Mouse (Mus musculus) lung, embryonic 14.5 days (tissue): ENCODE data around the gene Calcoco2. TPM values are rescaled to one million over a fixed set of nuclear protein-coding genes. Genes with fewer than 3 reads are reported as not detected.
A peak's percentile ranks its signal among the peaks of the same experiment; 100 is the strongest.

Source experiments
- ATAC-seq: fragments of 200-750 bp; cut with Nextera tagmentation; 2 replicates; pipeline ENCODE4 v1.8.0; 2017; ENCODE audit warnings: mild to moderate bottlenecking, moderate TSS enrichment, moderate library complexity; ENCODE audit not compliant: insufficient read depth
- DNase-seq: peaks from one replicate; pipeline ENCODE4 v3.0.0-alpha.2; 2015
- H3K27ac ChIP-seq: fragments of 300-500 bp; sonication (generic); 2 replicates; pipeline ENCODE4 v1.5.1; 2014; ENCODE audit warnings: low read depth, mild to moderate bottlenecking, moderate library complexity
- H3K27me3 ChIP-seq: fragments of 300-500 bp; sonication (generic); 2 replicates; pipeline ENCODE4 v1.6.1; 2014; ENCODE audit warnings: low read length, control low read depth; ENCODE audit not compliant: insufficient read depth
- H3K36me3 ChIP-seq: fragments of 300-500 bp; sonication (generic); 2 replicates; pipeline ENCODE4 v1.6.1; 2014; ENCODE audit warnings: control low read depth; ENCODE audit not compliant: insufficient read depth
- H3K4me1 ChIP-seq: fragments of 300-500 bp; sonication (generic); 2 replicates; pipeline ENCODE4 v1.6.1; 2014; ENCODE audit warnings: antibody characterized with exemption, control low read depth; ENCODE audit not compliant: insufficient read depth
- H3K4me2 ChIP-seq: fragments of 300-500 bp; sonication (generic); 2 replicates; pipeline ENCODE4 v1.6.1; 2014; ENCODE audit warnings: mild to moderate bottlenecking
- H3K4me3 ChIP-seq: fragments of 300-500 bp; sonication (generic); 2 replicates; pipeline ENCODE4 v1.5.1; 2014; ENCODE audit warnings: low read depth, low read length
- H3K9ac ChIP-seq: fragments of 300-500 bp; sonication (generic); 2 replicates; pipeline ENCODE4 v1.6.1; 2014
- H3K9me3 ChIP-seq: fragments of 300-500 bp; sonication (generic); 2 replicates; pipeline ENCODE4 v1.6.1; 2016; ENCODE audit warnings: low read depth, low read length, control low read depth
- CTCF ChIP-seq: IDR thresholded peaks from 2 replicates; pipeline ENCODE4 v1.5.1; 2016; ENCODE audit warnings: antibody characterized with exemption, low read depth
- WGBS: fragments of 180-500 bp; shearing (Covaris S2); extraction: QIAGEN DNeasy Blood & Tissue Kit; methylation state at CpG from one replicate; pipeline ENCODE4 v1.1.7; 2014; 5-methylcytosine and 5-hydroxymethylcytosine counted together
- polyA plus RNA-seq: library from polyadenylated mRNA; unstranded; fragments of >200 nt; fragmentation: Nextera tagmentation; extraction: Ambion mirVana; gene quantifications from 2 replicates; pipeline ENCODE4 v1.2.1, GENCODE M21; 2014

The Calcoco2 gene
- not detected in 2 replicates for polyA plus RNA-seq

- H3K36me3 ChIP-seq: no peaks in the 10 kb centered on the region
- no peaks in the 10 kb centered on the region for H3K4me1 ChIP-seq
- H3K27ac ChIP-seq: no peak within 1 kb of the TSS
- H3K27me3 ChIP-seq: no peaks in the 10 kb centered on the region
- no peak for TF ChIP-seq CTCF
- H3K4me2 ChIP-seq: no peak within 1 kb of the TSS
- no peak for DNase-seq
- no peak within 1 kb of the TSS for H3K9ac ChIP-seq
- H3K4me3 ChIP-seq: no peak within 1 kb of the TSS
- no peaks in the 10 kb centered on the region for H3K9me3 ChIP-seq
- ATAC-seq: no peak
- 42% methylated on average over 14 of the region's 14 CpGs for WGBS
These were observed at the start of gene Calcoco2 for GRCm38 (mm10) chr11:96111751-96112150. Gene Calcoco2, minus strand, starts transcription at chr11:96111964.

GRCm38 (mm10) chr11:96147471-96147870 is 35.7 kb upstream of the Calcoco2 start:
- Histone ChIP-seq H3K27me3 (peaks cover 31% of the 10 kb centered on the region), H3K4me1 (no peaks in the 10 kb centered on the region), H3K4me3 (no peak overlapping the region), H3K4me2 (no peak overlapping the region), H3K27ac (no peak overlapping the region), H3K36me3 (no peaks in the 10 kb centered on the region), H3K9ac (no peak overlapping the region), H3K9me3 (no peaks in the 10 kb centered on the region)
- DNase-seq (no peak), ATAC-seq (no peak)
- no peak for TF ChIP-seq CTCF
- 58% methylated on average over 6 of the region's 6 CpGs for WGBS

- Histone ChIP-seq H3K36me3 (no peaks in the 10 kb centered on the region), H3K4me2 (peak overlapping the region; percentile 51), H3K27me3 (peaks cover 29% of the 10 kb centered on the region; the same call in 1 of the 2 replicates), H3K4me1 (no peaks in the 10 kb centered on the region), H3K4me3 (peak overlapping the region; percentile 12; the same call in 1 of the 2 replicates), H3K9me3 (no peaks in the 10 kb centered on the region), H3K27ac (no peak overlapping the region), H3K9ac (no peak overlapping the region)
- ATAC-seq: peak; percentile 87
- DNase-seq: peak; percentile 95
- WGBS: 2% methylated on average over 15 of the region's 15 CpGs
- TF ChIP-seq CTCF: peak; percentile 94
These were observed 34.0 kb upstream of the Calcoco2 start for GRCm38 (mm10) chr11:96145622-96146270.

GRCm38 (mm10) chr11:96143766-96144165 is 32.0 kb upstream of the Calcoco2 start:
- no peak overlapping the region for H3K4me2 ChIP-seq
- ATAC-seq (no peak), DNase-seq (no peak)
- peaks cover 22% of the 10 kb centered on the region; the same call in 1 of the 2 replicates for H3K27me3 ChIP-seq
- no peak overlapping the region for H3K9ac ChIP-seq
- H3K4me1 ChIP-seq: no peaks in the 10 kb centered on the region
- no peaks in the 10 kb centered on the region for H3K36me3 ChIP-seq
- H3K9me3 ChIP-seq: no peaks in the 10 kb centered on the region
- TF ChIP-seq CTCF: no peak
- no peak overlapping the region for H3K27ac ChIP-seq
- no peak overlapping the region for H3K4me3 ChIP-seq
- WGBS: 63% methylated on average over 4 of the region's 4 CpGs

GRCm38 (mm10) chr11:96140726-96141175 is 29.0 kb upstream of the Calcoco2 start:
- Histone ChIP-seq H3K27me3 (0 out of 2 replicates have a peak, but pooled peaks cover 3% of the 10 kb centered on the region), H3K27ac (no peak overlapping the region), H3K9ac (no peak overlapping the region), H3K4me3 (no peak overlapping the region), H3K9me3 (no peaks in the 10 kb centered on the region), H3K4me2 (no peak overlapping the region), H3K36me3 (no peaks in the 10 kb centered on the region), H3K4me1 (no peaks in the 10 kb centered on the region)
- WGBS: 12% methylated on average over 4 of the region's 4 CpGs
- DNase-seq: peak; percentile 16
- no peak for TF ChIP-seq CTCF
- ATAC-seq: no peak

GRCm38 (mm10) chr11:96135847-96136246 is 24.1 kb upstream of the Calcoco2 start:
- Histone ChIP-seq H3K27ac (no peak overlapping the region), H3K9me3 (no peaks in the 10 kb centered on the region), H3K4me1 (no peaks in the 10 kb centered on the region), H3K9ac (no peak overlapping the region), H3K4me2 (no peak overlapping the region), H3K36me3 (no peaks in the 10 kb centered on the region), H3K4me3 (no peak overlapping the region), H3K27me3 (peaks cover 9% of the 10 kb centered on the region; the same call in 1 of the 2 replicates)
- no peak for ATAC-seq
- DNase-seq: no peak
- TF ChIP-seq CTCF: no peak
- 74% methylated on average over 8 of the region's 8 CpGs for WGBS

GRCm38 (mm10) chr11:96133239-96133865 is 21.6 kb upstream of the Calcoco2 start, which contains the start of gene Ttll6:
Gene Ttll6, plus strand, starts transcription at chr11:96133786.
- no peak for ATAC-seq
- Histone ChIP-seq H3K4me2 (peak within 1 kb of the TSS; percentile 33; the same call in 1 of the 2 replicates), H3K9me3 (no peaks in the 10 kb centered on the region), H3K9ac (no peak within 1 kb of the TSS), H3K4me3 (no peak within 1 kb of the TSS), H3K27ac (no peak within 1 kb of the TSS), H3K36me3 (no peaks in the 10 kb centered on the region), H3K4me1 (no peaks in the 10 kb centered on the region), H3K27me3 (peaks cover 9% of the 10 kb centered on the region; the same call in 1 of the 2 replicates)
- 17% methylated on average over 16 of the region's 16 CpGs for WGBS
- TF ChIP-seq CTCF: peak; percentile 76
- DNase-seq: peak; percentile 82
